Mouse (Mus musculus): ENCODE results near the gene Mrpl12. TPM values are rescaled to one million over a fixed set of nuclear protein-coding genes. Genes with fewer than 3 reads are reported as not detected.

Gene Mrpl12
- total RNA-seq (2012; rRNA removed) (401 and 457 TPM in 2 replicates), polyA plus RNA-seq (2012; ENCODE audit: insufficient read depth in 1 of 2, insufficient read length in 2 of 2, low read depth in 1 of 2, low replicate concordance in 2 of 2, missing spikeins in 1 of 2) (100 to 1,000 TPM; 374 to 461 TPM)

DNA sequence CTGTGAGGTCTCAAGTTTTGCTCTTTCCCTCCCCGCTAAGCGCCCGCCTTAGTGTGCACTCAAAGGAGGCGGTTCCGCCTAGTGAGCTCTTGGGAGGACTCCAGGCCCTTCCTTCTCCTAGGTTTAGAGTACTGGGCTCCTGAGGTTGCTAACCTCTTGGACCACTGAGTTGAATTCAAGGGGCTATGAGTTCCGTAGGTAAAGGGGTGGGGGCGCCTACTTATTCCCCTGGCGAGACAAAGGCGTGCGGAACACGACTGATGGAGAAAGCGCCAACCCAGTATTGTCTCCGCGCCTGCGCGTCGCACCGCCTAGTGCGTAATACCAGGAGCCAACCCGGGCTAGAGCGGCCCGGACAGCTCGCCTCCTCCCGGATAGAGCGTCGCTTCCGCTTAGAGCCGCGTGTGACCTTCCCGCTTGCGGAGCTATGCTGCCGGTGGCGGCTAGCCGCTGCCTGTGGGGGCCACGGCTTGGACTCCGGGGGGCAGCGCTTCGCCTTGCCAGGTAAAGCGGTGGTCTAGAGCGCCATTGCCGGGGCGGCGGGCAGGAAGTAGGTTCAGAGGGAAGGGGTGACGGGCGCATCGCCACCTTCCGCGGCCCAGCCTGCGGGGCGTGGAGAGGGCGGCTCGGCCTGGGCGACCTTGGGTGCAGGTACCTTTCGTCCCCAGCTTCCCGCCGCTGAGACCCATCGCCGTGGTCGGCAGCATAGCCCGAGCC lies at the start of gene Mrpl12:
Gene Mrpl12 (plus strand): TSS at position 349 of the 717 bp plus-strand sequence.
- Histone ChIP-seq H3K27me3 (ENCODE audit: control insufficient read depth in 1 of 2, insufficient read depth in 2 of 2, low read length in 2 of 2) (no peaks in the 10 kb centered on the region), H3K4me1 (ENCODE audit: control insufficient read depth in 1 of 2, insufficient read depth in 2 of 2, low read length in 2 of 2) (peaks cover 3 to 13% of the 10 kb centered on the region in 2 experiments; a peak in 3 of 4 replicates), H3K9ac (ENCODE audit: control insufficient read depth, low read depth, low read length, poor library complexity, severe bottlenecking) (peak within 1 kb of the TSS; percentile 86), H3K4me3 (ENCODE audit: control insufficient read depth in 1 of 2, insufficient read depth in 1 of 2, low read depth in 2 of 2, low read length in 2 of 2) (peak within 1 kb of the TSS; percentile 73 to 74), H3K9me3 (replicated peaks; ENCODE audit: insufficient read depth, low read length) (no peaks in the 10 kb centered on the region), H3K36me3 (ENCODE audit: control insufficient read depth in 1 of 2, insufficient read depth in 2 of 2, low read length in 2 of 2) (peaks cover 7 to 10% of the 10 kb centered on the region in 2 experiments), H3K79me2 (ENCODE audit: control insufficient read depth, insufficient read depth, low read length, poor library complexity) (peaks cover 30% of the 10 kb centered on the region), H3K27ac (ENCODE audit: control insufficient read depth, low read depth, low read length) (peak within 1 kb of the TSS; percentile 73)
- DNase-seq (ENCODE audit: low read depth, low spot score), result peak; percentile 98
- TF ChIP-seq ZC3H11A (IDR thresholded peaks at IDR 0.05; ENCODE audit: low read depth, low read length) (no peak), MYC (IDR thresholded peaks at IDR 0.05; ENCODE audit: low read depth, low read length) (peak; percentile 98), SIN3A (IDR thresholded peaks at IDR 0.05; ENCODE audit: low read length) (peak; percentile 100), TCF12 (IDR thresholded peaks at IDR 0.05; ENCODE audit: low read depth, low read length) (peak; percentile 88), TAL1 (IDR thresholded peaks at IDR 0.05; ENCODE audit: low read length) (no peak), USF1 (IDR thresholded peaks at IDR 0.05; ENCODE audit: low read depth, low read length) (peak; percentile 68), ZNF384 (IDR thresholded peaks at IDR 0.05; ENCODE audit: low read depth, low read length) (no peak), NELFE (IDR thresholded peaks at IDR 0.05; ENCODE audit: low read depth, low read length) (peak; percentile 98), NRF1 (IDR thresholded peaks at IDR 0.05; ENCODE audit: insufficient read depth, low read depth, low read length, poor library complexity, severe bottlenecking) (peak; percentile 93), USF2 (IDR thresholded peaks at IDR 0.05; ENCODE audit: borderline replicate concordance in 1 of 2, insufficient read depth in 1 of 2, low read depth in 1 of 2, low read length in 2 of 2) (no peak), TBP (IDR thresholded peaks at IDR 0.05; ENCODE audit: low read depth, low read length) (peak; percentile 94), ELF1 (IDR thresholded peaks at IDR 0.05; ENCODE audit: low read depth, low read length) (peak; percentile 89), CHD2 (IDR thresholded peaks at IDR 0.05; ENCODE audit: low read length) (no peak), MAFK (IDR thresholded peaks at IDR 0.05; ENCODE audit: borderline replicate concordance, low read depth, low read length) (no peak), MAZ (IDR thresholded peaks at IDR 0.05; ENCODE audit: low read depth, low read length) (peak; percentile 90; the same call in 1 of the 2 replicates), MYB (IDR thresholded peaks at IDR 0.05; ENCODE audit: low read depth, low read length) (no peak), MAX (IDR thresholded peaks at IDR 0.05; ENCODE audit: low read length) (peak; percentile 96), POLR2AphosphoS5 (IDR thresholded peaks at IDR 0.05; ENCODE audit: borderline replicate concordance, low read depth, low read length) (peak; percentile 73; the same call in 1 of the 2 replicates), UBTF (IDR thresholded peaks at IDR 0.05; ENCODE audit: borderline replicate concordance, insufficient read depth, low read depth, low read length) (peak; percentile 94; the same call in 1 of the 2 replicates), POLR2A (IDR thresholded peaks at IDR 0.05; ENCODE audit: control insufficient read depth in 1 of 2, insufficient read depth in 1 of 2, low read depth in 1 of 2, low read length in 2 of 2, poor library complexity in 1 of 2) (peak; percentile 98 to 100), CTCF (IDR thresholded peaks at IDR 0.05 in 2 of 3, conservative IDR thresholded peaks at IDR 0.05 in 1 of 3; ENCODE audit: control insufficient read depth in 1 of 3, insufficient read depth in 1 of 3, low read depth in 2 of 3, low read length in 3 of 3, poor library complexity in 1 of 3, severe bottlenecking in 1 of 3) (0 out of 6 replicates have a peak, but pooled peaks of 1 of the 3 experiments have one; percentile 1), BHLHE40 (IDR thresholded peaks at IDR 0.05; ENCODE audit: borderline replicate concordance, low read depth, low read length) (no peak), JUND (IDR thresholded peaks at IDR 0.05; ENCODE audit: low read depth, low read length) (no peak), EP300 (IDR thresholded peaks at IDR 0.05; ENCODE audit: low read depth in 1 of 2, low read length in 2 of 2) (no peak), ETS1 (IDR thresholded peaks at IDR 0.05; ENCODE audit: low read depth, low read length) (peak; percentile 71; the same call in 1 of the 2 replicates), MXI1 (IDR thresholded peaks at IDR 0.05; ENCODE audit: low read depth, low read length) (peak; percentile 99), POLR2AphosphoS2 (IDR thresholded peaks at IDR 0.05; ENCODE audit: low read length) (peak; percentile 99), E2F4 (IDR thresholded peaks at IDR 0.05; ENCODE audit: borderline replicate concordance, low read depth, low read length) (no peak), RAD21 (IDR thresholded peaks at IDR 0.05; ENCODE audit: low read depth, low read length) (no peak), HCFC1 (IDR thresholded peaks at IDR 0.05; ENCODE audit: low read depth, low read length) (peak; percentile 96), ZKSCAN1 (IDR thresholded peaks at IDR 0.05; ENCODE audit: low read depth, low read length) (no peak), GATA1 (IDR thresholded peaks at IDR 0.05; ENCODE audit: low read depth, low read length) (no peak), SMC3 (IDR thresholded peaks at IDR 0.05; ENCODE audit: low read depth, low read length) (no peak), ZMIZ1 (IDR thresholded peaks at IDR 0.05; ENCODE audit: low read depth, low read length) (peak; percentile 95), RCOR1 (IDR thresholded peaks at IDR 0.05; ENCODE audit: low read depth, low read length) (no peak), CHD1 (IDR thresholded peaks at IDR 0.05; ENCODE audit: low read depth, low read length) (no peak)
